Mouse (Mus musculus) heart, adult 18-20 months (tissue): ENCODE results near the gene Slc35g2. TPM values are rescaled to one million over a fixed set of nuclear protein-coding genes. Genes with fewer than 3 reads are reported as not detected.

Experiments used
- total RNA-seq, 2 experiments: library from RNA; stranded (reverse); gene quantifications; 2 replicates each; pipeline ENCODE4 v1.2.3; 2021

The Slc35g2 gene
- total RNA-seq, 2 experiments from 2014 or later: 3.2 to 4.3 TPM

Other genes starting within 250 kb of the Slc35g2 start
- gene Il20rb, start 84.3 kb downstream of the Slc35g2 start, total RNA-seq: 1 to 10 TPM in 1 of 2 experiments, under 1 TPM in 1; 0.47 to 1.2 TPM
- gene Nck1, start 25.0 kb downstream of the Slc35g2 start, total RNA-seq: 10 to 100 TPM; 37.0 to 45.2 TPM
- 10 to 100 TPM; 28.4 to 29.5 TPM for gene Stag1, start 26.7 kb upstream of the Slc35g2 start, total RNA-seq